Mouse (Mus musculus) brown adipose tissue, adult 24 weeks (tissue): ENCODE measurements around the gene Txnip. TPM values are rescaled to one million over a fixed set of nuclear protein-coding genes. Genes with fewer than 3 reads are reported as not detected.
"Not testable (repeated sequence)": the region's sequence is repeated elsewhere in the genome, so short reads cannot be mapped to it uniquely, and the experiment has no call there.

Experiments used
- H3K27ac ChIP-seq: fragments of 200-500 bp; replicated peaks from 2 replicates; pipeline ENCODE4 v1.5.1; 2012; ENCODE audit warnings: low read depth, mild to moderate bottlenecking, low read length
- H3K4me1 ChIP-seq: fragments of 200-500 bp; 2 replicates; pipeline ENCODE4 v1.6.1; 2012; ENCODE audit warnings: low read length, mixed read lengths; ENCODE audit not compliant: control insufficient read depth, insufficient read depth, insufficient read length
- H3K4me3 ChIP-seq: fragments of 200-500 bp; 2 replicates; pipeline ENCODE4 v1.5.1; 2012; ENCODE audit warnings: low read depth, mild to moderate bottlenecking, low read length, moderate library complexity; ENCODE audit not compliant: insufficient read depth
- polyA plus RNA-seq: library from polyadenylated mRNA; stranded (reverse); fragments of >200 nt; gene quantifications from 2 replicates; pipeline ENCODE4 v1.2.4, GENCODE M21; 2012; ENCODE audit not compliant: missing spikeins, insufficient read depth, insufficient read length

Txnip gene
- polyA plus RNA-seq, 1 experiment = 1,303 TPM

DNA sequence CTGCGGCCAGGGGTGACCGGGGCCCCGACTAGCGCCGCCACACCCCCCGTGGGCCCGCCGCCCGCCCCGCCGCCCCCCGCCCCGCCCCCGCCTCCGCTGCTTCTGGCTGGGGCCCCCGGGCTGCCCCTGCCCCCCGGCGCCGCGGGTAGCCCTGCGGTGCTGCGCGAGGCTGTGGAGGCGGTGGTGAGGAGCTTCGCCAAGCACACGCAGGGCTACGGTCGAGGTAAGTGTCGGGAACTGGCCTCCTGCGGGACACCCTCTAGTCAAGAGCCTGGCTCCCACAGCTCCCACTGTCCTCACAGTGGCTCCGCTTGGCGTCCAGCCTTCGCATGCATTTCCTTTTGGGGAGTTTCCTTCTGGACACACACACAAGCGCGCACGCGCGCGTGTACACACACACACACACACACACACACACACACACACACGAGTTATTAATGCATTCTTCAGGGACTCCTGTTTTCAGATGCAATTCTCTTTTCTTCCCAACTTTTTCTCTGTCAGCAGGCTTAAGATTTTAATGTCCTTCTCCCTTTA is 43.6 kb downstream of the Txnip start:
- peak overlapping the region; percentile 67 for H3K4me3 ChIP-seq
- peak overlapping the region; percentile 70 for H3K27ac ChIP-seq
- H3K4me1 ChIP-seq = no peaks in the 10 kb centered on the region; the same call in 1 of the 2 replicates

DNA sequence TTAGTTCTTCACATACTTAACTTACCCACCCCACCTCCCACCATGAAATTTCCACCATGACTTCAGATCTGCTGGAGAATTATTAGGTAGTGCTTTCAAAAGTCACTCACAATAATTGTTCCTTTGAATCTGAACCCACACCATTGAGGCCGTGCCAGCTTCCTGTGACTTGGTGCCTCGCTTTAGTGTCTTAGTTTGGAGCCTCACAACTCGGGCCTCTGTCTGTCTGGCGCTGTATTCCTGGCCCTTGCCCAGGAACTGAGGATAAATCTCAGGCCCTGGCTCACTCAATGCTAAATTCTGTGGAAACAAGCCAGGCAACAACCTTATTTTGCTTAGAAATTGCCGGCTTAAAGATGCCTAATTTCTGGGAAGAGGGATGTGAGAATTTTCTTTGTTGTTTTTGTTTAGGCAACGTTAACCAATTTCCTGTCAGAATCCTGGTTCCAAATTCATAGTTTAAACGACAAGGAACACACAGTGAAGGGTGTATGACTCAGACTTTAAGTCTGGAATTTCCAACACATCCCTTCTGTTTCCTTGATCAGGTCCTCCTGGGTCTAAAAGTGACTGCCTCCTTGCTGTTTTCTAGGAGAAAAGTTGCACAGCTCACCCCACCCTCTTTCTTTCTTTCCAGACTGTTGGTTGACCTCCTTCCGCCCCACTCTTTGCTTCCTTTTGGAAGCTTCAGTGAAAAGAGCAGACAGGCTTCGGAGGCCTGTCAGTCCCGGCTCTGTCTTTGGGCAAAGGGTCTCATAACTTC is 44.4 kb downstream of the Txnip start:
- peak overlapping the region; percentile 67 for H3K4me3 ChIP-seq
- H3K27ac ChIP-seq = peak overlapping the region; percentile 70
- H3K4me1 ChIP-seq = no peaks in the 10 kb centered on the region

DNA sequence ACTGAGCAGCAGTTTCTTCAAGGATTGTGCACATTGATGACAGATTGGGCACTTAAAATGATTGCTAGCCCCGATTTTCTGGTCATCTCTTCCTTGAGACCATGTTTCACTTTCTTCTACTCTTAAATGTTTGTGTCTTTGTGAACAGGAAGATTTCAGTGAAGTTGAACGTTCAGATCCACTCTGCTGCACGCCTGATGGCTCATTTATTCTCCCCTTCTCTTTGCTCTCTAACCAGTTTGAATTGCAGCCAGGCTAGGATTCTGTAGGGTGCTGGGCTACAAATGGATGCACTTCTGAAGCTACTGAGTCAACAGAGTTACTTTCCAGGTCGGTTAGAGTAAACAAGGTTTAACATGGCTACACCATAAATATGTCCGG is 44.9 kb downstream of the Txnip start:
- H3K27ac ChIP-seq = peak overlapping the region; percentile 70
- H3K4me1 ChIP-seq = no peaks in the 10 kb centered on the region
- H3K4me3 ChIP-seq = peak overlapping the region; percentile 16

DNA sequence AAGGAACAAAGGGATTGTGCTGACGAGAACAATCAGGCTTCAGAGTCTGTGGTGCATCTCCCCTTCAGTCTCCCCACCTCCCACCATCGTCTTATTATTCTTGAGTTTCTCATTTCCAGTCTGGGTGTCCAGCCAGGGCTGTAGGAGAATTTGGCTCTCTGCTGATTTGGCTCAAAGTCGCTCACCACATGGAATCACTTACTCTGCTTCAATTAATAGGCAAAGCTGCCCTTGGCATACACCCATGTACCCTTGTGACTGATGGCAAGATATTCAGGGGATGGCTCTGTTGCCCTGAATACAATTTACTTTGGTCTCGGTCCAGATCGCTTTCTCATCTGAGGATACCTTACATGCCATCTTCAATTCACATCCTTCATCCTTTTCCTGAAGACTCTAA is 45.6 kb downstream of the Txnip start:
- H3K4me1 ChIP-seq = no peaks in the 10 kb centered on the region
- no peak overlapping the region for H3K4me3 ChIP-seq
- no peak overlapping the region for H3K27ac ChIP-seq

DNA sequence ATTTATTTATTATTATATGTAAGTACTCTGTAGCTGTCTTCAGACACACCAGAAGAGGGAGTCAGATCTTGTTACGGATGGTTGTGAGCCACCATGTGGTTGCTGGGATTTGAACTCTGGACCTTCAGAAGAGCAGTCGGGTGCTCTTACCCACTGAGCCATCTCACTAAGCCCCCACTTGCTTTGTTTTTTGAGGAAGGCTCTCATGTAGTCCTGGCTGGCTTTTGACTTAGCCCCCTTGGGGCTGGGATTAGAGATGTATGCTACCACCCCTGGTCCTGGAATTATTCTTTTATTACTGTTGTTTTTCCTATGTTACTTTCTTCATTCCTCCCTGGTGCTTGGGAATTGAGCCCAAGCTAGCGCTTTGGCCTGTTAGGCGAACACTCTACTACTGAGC is 48.2 kb downstream of the Txnip start:
- not testable (repeated sequence) for H3K4me3 ChIP-seq, H3K27ac ChIP-seq, H3K4me1 ChIP-seq

DNA sequence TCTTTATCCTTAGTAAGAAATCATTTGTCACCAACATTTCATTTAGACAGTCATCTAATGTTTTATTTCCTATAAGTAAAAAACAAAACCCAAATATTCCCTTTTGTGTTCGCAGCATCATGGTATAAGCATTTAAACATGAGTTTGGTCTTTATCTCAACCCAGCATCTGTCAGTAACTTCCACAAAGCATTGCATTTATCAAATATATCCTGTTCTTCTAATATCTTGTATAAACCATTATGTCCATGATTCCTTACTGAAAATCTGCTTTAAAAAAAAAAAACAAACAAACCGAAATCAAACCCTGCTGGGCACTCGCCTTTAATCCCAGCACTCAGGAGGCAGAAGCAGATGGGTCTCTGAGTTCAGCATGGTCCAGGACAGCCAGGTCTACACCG is 48.9 kb downstream of the Txnip start:
- no peaks in the 10 kb centered on the region for H3K4me1 ChIP-seq
- H3K27ac ChIP-seq = no peak overlapping the region
- H3K4me3 ChIP-seq = no peak overlapping the region

Other genes with a start within 250 kb of the Txnip start
- not detected in 2 replicates for gene BC107364, start 105.7 kb upstream of the Txnip start, polyA plus RNA-seq
- 5.4 and 8.2 TPM in 2 replicates for gene Hfe2, start 32.8 kb upstream of the Txnip start, polyA plus RNA-seq
- not detected in 2 replicates for gene Gm16253, start 19.0 kb downstream of the Txnip start, polyA plus RNA-seq
- gene Polr3gl, start 36.2 kb downstream of the Txnip start, polyA plus RNA-seq = 39.0 and 72.4 TPM in 2 replicates
- gene Ankrd34a, start 38.7 kb downstream of the Txnip start, polyA plus RNA-seq = not detected in 2 replicates
- gene Lix1l, start 43.2 kb downstream of the Txnip start, polyA plus RNA-seq = 10.0 and 11.0 TPM in 2 replicates
- 78.8 and 110 TPM in 2 replicates for gene Rbm8a, start 72.0 kb downstream of the Txnip start, polyA plus RNA-seq
- 31.9 and 35.4 TPM in 2 replicates for gene Pex11b, start 77.4 kb downstream of the Txnip start, polyA plus RNA-seq
- not detected in 2 replicates for gene Gm42957, start 77.5 kb downstream of the Txnip start, polyA plus RNA-seq
- gene Itga10, start 87.6 kb downstream of the Txnip start, polyA plus RNA-seq = 0.20 and 0.67 TPM in 2 replicates
- gene Ankrd35, start 112.2 kb downstream of the Txnip start, polyA plus RNA-seq = 0.29 TPM in 1 of 2 replicates, not detected in the other
- gene Pias3, start 138.4 kb downstream of the Txnip start, polyA plus RNA-seq = 8.2 and 9.0 TPM in 2 replicates
- 4.4 and 5.3 TPM in 2 replicates for gene Nudt17, start 150.6 kb downstream of the Txnip start, polyA plus RNA-seq
- gene Polr3c, start 169.7 kb downstream of the Txnip start, polyA plus RNA-seq = 23.7 and 25.5 TPM in 2 replicates
- gene Rnf115, start 169.7 kb downstream of the Txnip start, polyA plus RNA-seq = 23.6 and 25.6 TPM in 2 replicates